Mouse (Mus musculus): ENCODE measurements around the gene Tnfrsf1b.

DNA sequence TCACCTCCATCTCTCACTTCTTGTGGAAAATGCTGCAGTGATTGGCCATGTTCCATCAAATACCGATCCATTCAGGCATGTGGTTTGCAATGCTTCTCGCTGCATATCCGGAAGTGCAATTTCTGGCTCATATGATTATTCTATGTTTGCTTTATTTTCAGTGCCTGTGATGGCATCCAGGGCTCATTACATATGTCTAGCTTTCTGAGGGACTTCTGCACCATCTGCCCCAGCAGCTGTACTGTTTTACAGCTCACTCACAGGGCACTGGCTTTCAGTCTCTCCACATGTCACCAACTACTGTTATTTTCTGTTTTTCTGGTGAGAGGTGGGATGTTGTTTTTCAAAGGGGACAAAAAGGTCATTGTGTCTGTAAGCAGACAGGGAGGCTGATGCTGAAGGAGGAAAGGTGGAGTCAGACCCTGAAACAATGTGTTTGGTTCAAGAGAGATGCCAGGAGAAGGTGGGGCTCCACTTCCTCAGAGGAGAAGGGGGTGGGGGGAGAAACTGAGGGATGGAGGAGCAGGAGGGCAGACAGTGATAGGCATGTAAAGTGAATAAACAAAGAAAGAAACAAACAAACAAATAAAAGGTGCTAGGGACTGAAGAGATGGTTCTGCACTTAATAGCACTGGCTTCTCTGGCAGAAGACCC is 38.8 kb downstream of the Tnfrsf1b start:
- TF ChIP-seq POLR2A (IDR thresholded peaks at IDR 0.05; ENCODE audit: insufficient read length, low read depth) (no peak), MAX (IDR thresholded peaks at IDR 0.05; ENCODE audit: low read depth) (no peak), POLR2AphosphoS2 (IDR thresholded peaks at IDR 0.05; ENCODE audit: insufficient read length, low read depth) (no peak), MYOD1 (IDR thresholded peaks at IDR 0.05; ENCODE audit: control insufficient read depth in 1 of 3, insufficient read length in 2 of 3, low read depth in 2 of 3) (no peak), TCF12 (IDR thresholded peaks at IDR 0.05; ENCODE audit: insufficient read depth, poor library complexity, severe bottlenecking) (no peak), USF1 (IDR thresholded peaks at IDR 0.05; ENCODE audit: low read depth) (no peak), MYOG (IDR thresholded peaks at IDR 0.05; ENCODE audit: control insufficient read depth in 1 of 3, insufficient read depth in 1 of 3, insufficient read length in 2 of 3, low read depth in 2 of 3) (no peak), E2F4 (IDR thresholded peaks at IDR 0.05; ENCODE audit: insufficient read depth) (no peak), TCF3 (IDR thresholded peaks at IDR 0.05; ENCODE audit: insufficient read length, low read depth) (no peak)
